Mouse (Mus musculus) forebrain, embryonic 12.5 days (tissue): ENCODE results near the gene Ptma. TPM values are rescaled to one million over a fixed set of nuclear protein-coding genes. Genes with fewer than 3 reads are reported as not detected.

Experiments
- ATAC-seq: fragments of 200-750 bp; cut with Nextera tagmentation; 2 replicates; pipeline ENCODE4 v1.8.0; 2017; ENCODE audit warnings: moderate TSS enrichment; ENCODE audit not compliant: low FRiP score
- H3K27ac ChIP-seq: fragments of 300-500 bp; sonication (generic); 2 replicates; pipeline ENCODE4 v1.5.1; 2016; ENCODE audit warnings: mild to moderate bottlenecking
- H3K27me3 ChIP-seq: fragments of 300-500 bp; sonication (generic); 2 replicates; pipeline ENCODE4 v1.6.1; 2016; ENCODE audit warnings: mild to moderate bottlenecking
- H3K36me3 ChIP-seq: fragments of 300-500 bp; sonication (generic); replicated peaks from 2 replicates; pipeline ENCODE4 v1.6.1; 2016; ENCODE audit warnings: mild to moderate bottlenecking
- H3K4me1 ChIP-seq: fragments of 300-500 bp; sonication (generic); 2 replicates; pipeline ENCODE4 v1.6.1; 2016
- H3K4me2 ChIP-seq: fragments of 300-500 bp; sonication (generic); 2 replicates; pipeline ENCODE4 v1.6.1; 2016; ENCODE audit warnings: mild to moderate bottlenecking, moderate library complexity
- H3K4me3 ChIP-seq: fragments of 300-500 bp; sonication (generic); replicated peaks from 2 replicates; pipeline ENCODE4 v1.5.1; 2016; ENCODE audit warnings: mild to moderate bottlenecking
- H3K9ac ChIP-seq: fragments of 300-500 bp; sonication (generic); 2 replicates; pipeline ENCODE4 v1.6.1; 2016; ENCODE audit warnings: mild to moderate bottlenecking
- H3K9me3 ChIP-seq: fragments of 300-500 bp; sonication (generic); 2 replicates; pipeline ENCODE4 v1.6.1; 2016
- WGBS: fragments of 180-500 bp; shearing (Covaris S2); methylation state at CpG from one replicate; pipeline ENCODE4 v1.1.7; 2016; 5-methylcytosine and 5-hydroxymethylcytosine counted together
- polyA plus RNA-seq: library from polyadenylated mRNA; unstranded; fragments of >200 nt; fragmentation: Nextera tagmentation; extraction: Ambion mirVana; gene quantifications from 2 replicates; pipeline ENCODE4 v1.2.1, GENCODE M21; 2016

The Ptma gene
- polyA plus RNA-seq, 1 experiment from 2014 or later: 3,257 TPM

- no peak for ATAC-seq
- WGBS: 96% methylated on average over 2 of the region's 2 CpGs
- H3K9ac ChIP-seq: no peak overlapping the region
- H3K9me3 ChIP-seq: no peaks in the 10 kb centered on the region
- peaks cover 4% of the 10 kb centered on the region; the same call in 1 of the 2 replicates for H3K36me3 ChIP-seq
- H3K4me2 ChIP-seq: no peak overlapping the region
- H3K27me3 ChIP-seq: no peaks in the 10 kb centered on the region
- H3K27ac ChIP-seq: no peak overlapping the region
- no peaks in the 10 kb centered on the region for H3K4me1 ChIP-seq
- no peak overlapping the region for H3K4me3 ChIP-seq
Observed at GRCm38 (mm10) chr1:86571381-86571780, 44.9 kb downstream of the Ptma start.

GRCm38 (mm10) chr1:86571941-86572340, 45.4 kb downstream of the Ptma start:
- Histone ChIP-seq H3K4me2 (no peak overlapping the region), H3K9ac (no peak overlapping the region), H3K27ac (no peak overlapping the region), H3K9me3 (no peaks in the 10 kb centered on the region), H3K36me3 (peaks cover 4% of the 10 kb centered on the region; the same call in 1 of the 2 replicates), H3K4me3 (no peak overlapping the region), H3K4me1 (no peaks in the 10 kb centered on the region), H3K27me3 (no peaks in the 10 kb centered on the region)
- WGBS: 89% methylated on average over 4 of the region's 4 CpGs
- no peak for ATAC-seq

Other genes with a start within 250 kb of the Ptma start
- 2.6 and 3.0 TPM in 2 replicates for gene B3gnt7, start 223.9 kb upstream of the Ptma start, polyA plus RNA-seq
- 453 and 465 TPM in 2 replicates for gene Ncl, start 167.3 kb upstream of the Ptma start, polyA plus RNA-seq
- not detected in 2 replicates for gene Nmur1, start 100.5 kb upstream of the Ptma start, polyA plus RNA-seq
- not detected in 2 replicates for gene Tex44, start 100.4 kb upstream of the Ptma start, polyA plus RNA-seq
- gene Pde6d, start 55.9 kb downstream of the Ptma start, polyA plus RNA-seq: 91.7 TPM in 2 replicates
- 59.9 and 64.6 TPM in 2 replicates for gene Cops7b, start 56.2 kb downstream of the Ptma start, polyA plus RNA-seq
- 0.83 and 1.6 TPM in 2 replicates for gene Nppc, start 143.8 kb downstream of the Ptma start, polyA plus RNA-seq
- gene Dis3l2, start 177.1 kb downstream of the Ptma start, polyA plus RNA-seq: 40.7 and 41.7 TPM in 2 replicates